Mouse (Mus musculus): ENCODE data around the gene Sfrp5.

Sfrp5 gene

DNA sequence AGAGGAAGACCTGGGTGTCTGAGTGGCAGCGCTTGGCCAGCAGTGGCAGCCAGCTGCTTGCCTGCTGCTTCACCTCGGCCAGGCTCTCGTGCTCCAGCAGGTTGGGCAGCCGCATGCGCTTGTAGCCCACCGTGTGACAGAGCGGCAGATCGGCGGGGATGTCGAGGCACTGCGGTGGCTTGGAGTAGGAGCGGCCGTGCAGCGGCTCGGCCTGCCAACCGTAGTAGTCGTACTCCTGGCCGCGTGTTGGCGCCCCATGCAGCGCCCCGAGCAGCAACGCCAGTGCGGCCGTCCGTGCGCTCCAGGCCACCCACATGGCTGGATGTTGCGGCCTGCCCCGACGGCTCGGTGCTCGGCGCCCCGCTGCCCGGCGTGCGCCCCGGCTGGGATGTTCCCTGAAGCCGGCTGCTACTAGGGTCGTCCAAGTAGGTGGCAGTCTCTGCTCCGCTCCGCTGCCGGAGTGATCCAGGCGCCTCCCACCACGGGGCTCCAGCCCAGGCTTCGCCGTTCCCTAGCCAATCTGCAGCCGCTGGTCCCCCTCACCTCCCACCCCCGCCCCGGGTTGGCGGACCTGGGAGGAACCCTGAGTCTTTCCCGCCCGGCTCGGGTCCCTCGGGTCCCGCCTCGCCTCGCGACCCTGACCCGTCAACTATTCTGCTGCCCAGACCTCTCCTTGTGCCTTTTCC lies at the start of gene Sfrp5:
Gene Sfrp5, minus strand, starts transcription at position 557 of the 686 bp plus-strand sequence.
- no peak for DNase-seq (ENCODE audit: extremely low read depth, low read depth)

DNA sequence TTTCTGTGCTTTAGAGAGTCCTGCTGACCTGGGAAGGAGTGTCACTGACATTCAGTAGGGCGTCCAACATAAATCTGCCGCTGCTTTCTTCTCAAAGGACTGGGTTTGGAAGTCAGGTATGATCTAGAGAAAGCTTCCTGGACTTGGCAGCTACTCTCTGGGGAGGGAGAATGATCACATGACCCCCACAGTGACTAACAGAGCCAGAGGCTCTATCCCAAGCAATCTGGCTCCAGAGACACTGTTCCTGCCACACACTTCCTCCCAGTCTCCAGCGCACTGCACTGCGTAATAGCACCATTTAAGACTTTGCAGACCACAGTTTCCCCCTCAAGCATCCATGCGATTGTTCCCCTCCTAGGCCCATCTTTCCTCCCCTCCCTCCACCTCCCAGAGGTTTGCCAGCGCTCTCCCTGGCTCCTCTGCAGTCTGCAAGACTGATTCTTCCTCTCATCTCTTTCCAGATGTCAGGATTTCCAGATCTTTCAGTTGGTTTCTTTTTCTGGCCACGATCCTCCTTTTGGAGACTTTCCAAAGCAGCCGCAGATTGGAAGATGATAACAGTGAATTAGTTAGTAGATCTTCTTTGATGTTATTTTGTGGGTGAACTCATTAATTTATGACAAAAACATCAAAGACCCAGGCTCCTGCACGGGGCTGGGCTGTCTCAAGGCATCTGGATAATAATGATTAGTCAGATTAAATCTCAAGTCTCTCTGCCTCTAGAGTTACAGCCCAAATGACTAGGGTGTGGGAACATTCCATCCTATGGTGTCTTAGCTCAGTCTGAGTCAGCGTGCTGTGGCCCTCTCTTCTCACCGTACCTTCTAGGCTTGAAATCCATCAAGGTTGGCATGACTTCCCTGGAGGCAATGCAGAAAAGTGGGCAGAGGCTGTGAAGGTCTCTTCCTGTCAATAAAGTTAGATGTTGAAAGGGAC lies 48.2 kb upstream of the Sfrp5 start:
- DNase-seq (ENCODE audit: extremely low read depth, low read depth) = no peak

DNA sequence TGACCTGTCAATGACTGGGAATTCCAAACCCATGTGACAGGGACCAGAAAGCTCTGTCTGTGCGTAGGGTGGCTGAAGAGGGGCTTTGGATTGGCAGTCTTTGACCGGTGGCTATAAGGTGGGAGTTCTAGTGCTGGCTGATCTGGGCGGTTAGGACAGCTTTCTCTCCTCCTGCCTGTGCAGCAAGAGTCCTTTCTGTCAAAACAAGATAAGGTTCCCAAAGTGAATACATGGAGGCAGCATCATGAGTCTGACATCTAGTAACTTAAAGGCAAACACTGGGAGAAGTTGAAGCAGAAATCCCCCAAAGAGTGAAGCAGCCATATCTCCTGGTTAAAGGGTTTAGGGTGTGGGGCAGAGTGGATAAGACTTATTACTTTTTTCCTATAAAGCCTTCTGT lies 45.5 kb upstream of the Sfrp5 start, which contains the start of gene Golga7b:
Gene Golga7b, plus strand, starts transcription at position 56 of the 400 bp plus-strand sequence.
- peak; percentile 94 for DNase-seq (ENCODE audit: extremely low read depth, low read depth)

DNA sequence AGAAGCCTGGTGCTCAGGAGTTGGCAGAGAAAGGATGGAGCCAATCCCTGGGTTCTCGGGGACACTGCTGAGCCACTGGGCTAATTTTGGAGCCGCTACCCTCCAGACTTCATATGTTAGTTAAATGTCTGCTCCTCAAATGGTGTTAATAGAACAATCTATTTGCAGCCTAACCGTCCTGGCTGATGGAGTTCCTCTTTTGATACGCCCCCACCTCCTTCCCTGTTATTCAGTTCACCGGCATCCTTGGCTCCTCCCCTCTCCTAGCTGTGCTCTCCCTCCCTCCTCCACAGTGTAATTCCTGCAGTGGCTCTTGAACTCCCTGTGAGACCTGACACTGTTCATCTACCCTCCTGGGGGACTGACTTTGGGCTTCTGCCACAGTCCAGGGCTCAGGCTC lies 44.6 kb upstream of the Sfrp5 start:
- peak; percentile 89 for DNase-seq (ENCODE audit: extremely low read depth, low read depth)

DNA sequence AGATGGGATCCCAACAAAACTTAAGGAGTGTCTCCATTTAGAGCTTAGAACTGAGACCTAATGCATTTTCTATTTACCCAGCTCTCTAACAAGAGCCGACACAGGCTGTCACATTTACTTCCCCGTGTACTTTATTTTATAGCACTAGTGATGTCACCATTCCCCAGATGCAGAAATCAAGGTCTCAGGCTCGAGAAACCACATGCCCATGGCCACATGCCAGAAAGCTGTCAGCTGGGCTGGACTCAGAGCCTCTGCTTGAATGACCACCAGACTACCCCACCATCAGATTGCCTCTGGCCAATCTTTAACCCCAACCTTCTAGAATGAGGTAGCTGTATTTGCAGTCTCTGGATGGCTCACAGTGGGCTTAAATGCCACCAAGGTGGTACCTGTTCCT lies 41.3 kb upstream of the Sfrp5 start:
- DNase-seq (ENCODE audit: extremely low read depth, low read depth) = no peak

DNA sequence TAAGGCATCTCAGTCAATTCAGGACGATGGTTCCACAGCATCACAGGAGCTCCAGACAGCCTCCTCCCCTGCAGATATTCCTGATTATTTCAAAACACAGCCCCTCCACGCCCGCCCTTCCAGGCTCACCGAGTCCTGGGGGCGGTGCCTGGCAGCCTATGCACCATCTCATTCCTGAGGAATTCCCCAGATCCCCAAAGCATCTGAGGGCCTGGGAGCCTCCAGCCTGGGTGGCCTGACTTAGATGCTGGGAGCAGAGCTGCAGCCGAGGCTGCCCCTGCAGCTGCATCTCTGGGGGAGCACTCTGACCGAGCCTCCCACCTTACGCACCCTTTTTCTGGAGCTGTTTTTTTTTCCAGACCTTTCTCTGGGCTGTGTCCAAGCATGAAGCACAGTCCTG lies 38.8 kb upstream of the Sfrp5 start:
- DNase-seq (ENCODE audit: extremely low read depth, low read depth) = no peak

DNA sequence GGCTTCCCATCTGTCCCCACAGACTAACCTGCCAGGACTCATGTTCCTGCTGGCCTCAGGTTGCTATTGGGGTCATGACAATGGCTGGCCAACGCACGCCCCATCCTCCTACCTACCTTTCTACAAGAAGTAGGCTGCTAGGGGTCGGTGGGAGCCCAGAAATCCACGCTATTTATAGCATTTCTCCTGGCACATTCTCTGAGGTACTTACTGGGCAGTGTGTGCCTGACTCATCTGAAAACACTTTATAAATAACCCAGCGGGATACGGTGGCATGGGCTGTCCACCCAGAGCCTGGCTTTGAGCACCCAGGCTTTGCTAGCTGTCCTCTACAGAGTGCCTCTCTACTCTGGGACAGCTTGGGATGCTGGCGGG lies 36.3 kb upstream of the Sfrp5 start:
- DNase-seq (ENCODE audit: extremely low read depth, low read depth) = no peak

DNA sequence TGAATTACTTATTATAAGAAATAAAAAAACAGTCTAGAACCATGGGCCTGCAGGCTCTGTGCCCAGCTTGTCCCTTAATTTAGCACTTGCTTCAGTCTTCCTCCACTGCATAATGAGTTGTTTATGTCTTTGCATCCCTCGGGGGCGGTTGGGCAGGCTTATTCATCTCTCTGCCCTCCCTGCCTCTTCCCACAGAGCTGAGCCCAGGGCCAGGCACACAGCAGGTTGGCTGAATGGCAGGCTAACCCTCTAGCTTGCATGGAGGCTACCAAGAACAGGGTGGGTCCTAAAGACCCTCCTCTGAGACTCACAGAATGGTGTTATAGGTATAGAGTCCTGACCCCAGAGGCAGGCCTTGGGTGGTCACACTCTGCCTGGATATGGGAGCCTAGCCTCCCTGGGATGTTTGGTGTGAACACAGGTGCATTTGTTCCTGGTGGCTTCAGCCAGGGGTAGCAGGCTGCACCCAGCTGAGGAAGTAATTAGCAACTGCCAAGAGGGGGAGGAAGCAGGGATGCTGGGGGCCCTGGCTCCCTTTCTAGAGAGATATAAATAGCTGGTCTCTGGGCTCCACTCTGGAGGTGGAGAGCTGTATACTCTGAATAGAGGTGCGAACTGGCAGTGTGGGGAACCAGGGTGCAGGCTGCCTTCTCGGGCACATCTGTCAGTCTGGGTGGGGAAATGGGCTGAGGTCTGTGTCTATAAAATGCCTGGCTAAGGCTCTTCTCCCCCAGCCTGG lies 35.7 kb upstream of the Sfrp5 start:
- no peak for DNase-seq (ENCODE audit: extremely low read depth, low read depth)

DNA sequence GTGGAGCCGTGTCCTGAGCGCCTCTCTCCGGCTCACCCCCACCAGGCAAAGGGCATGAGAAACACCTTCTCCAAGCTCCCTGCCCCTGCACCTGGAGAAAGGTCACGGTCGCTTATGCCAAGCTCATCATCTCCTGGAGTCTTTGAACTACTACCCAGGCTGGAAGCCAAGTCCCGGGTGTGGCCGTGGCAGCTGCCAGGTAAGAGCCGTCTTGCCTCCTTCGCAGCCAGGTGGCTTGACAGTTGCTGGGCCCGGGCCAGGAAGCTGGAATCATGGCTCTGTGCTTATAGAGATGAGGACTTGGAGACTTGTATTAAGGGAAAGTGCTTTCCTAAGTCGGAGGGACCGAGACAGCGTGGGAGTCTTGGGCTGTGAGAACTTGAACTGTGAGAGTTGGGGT lies 28.9 kb upstream of the Sfrp5 start:
- DNase-seq (ENCODE audit: extremely low read depth, low read depth) = no peak

DNA sequence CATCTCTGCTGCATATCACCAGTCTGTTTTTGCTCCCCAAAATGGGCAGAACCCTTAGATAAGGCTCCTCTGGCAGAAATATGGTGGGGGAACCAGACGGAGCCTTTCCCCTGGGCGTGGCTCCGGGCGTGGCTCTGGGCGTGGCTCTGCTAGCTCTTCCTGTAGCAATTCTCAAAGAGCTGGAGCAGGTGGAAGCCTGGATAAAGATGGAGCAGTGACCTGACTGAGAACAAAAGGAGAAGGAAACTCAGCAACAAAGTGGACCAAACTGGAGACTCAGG lies 28.2 kb upstream of the Sfrp5 start:
- peak; percentile 91 for DNase-seq (ENCODE audit: extremely low read depth, low read depth)

DNA sequence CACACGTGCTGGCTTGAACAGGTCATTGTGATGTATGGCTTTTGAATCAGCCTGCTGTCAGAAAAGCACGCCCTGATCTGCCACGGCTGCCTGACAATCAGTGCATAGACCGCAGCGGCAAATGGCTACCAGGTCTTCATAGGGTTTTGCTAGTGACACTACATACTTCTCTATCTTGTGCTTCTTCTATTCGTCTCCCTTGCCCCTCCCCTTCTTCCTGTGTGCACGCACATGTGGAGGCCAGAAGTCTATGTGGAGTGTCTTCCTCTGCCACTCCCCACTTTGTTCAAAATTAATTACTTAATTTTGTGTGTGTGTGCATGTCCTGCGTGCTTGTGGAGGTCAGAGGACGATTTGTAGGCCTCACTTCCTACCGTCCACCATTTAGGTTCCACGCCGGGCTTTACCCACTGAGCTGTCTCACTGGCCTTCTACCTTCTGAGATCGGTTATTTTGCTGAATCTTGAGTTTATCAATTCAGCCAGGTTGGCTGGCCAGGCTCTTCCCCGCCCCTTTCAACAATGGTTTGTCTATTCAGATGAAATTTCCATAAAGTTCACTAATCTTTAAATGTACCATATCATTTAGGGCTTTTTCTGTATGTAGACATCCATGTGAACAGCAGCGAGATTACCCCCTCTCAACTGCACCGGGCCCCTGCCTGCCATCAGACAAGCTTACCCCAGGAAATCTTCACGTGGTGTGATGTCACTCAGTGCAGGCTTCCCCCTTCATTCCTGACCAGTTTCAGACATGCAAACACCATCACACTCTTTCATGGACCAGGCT lies 27.6 kb upstream of the Sfrp5 start:
- DNase-seq (ENCODE audit: extremely low read depth, low read depth) = peak; percentile 79

DNA sequence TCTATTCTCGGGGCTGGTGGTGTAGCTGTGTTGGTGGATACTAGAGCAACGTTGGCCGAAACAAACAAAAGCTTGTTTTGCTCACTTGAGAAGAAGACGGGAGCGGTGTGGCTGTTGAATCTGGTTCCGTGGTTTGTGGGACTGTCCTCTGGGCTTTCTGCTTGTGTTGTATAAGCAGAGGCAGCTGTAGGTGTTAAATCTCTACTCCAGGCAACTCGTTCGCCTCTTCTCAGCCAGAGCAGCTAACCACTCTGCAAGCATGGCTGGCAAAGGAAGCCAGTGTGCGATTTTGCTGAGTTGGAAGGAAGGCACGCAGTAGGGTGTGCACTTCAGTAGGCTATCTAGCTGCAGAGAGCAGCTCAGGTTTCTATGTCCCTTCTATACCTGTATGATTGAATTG lies 24.4 kb upstream of the Sfrp5 start:
- DNase-seq (ENCODE audit: extremely low read depth, low read depth) = no peak

DNA sequence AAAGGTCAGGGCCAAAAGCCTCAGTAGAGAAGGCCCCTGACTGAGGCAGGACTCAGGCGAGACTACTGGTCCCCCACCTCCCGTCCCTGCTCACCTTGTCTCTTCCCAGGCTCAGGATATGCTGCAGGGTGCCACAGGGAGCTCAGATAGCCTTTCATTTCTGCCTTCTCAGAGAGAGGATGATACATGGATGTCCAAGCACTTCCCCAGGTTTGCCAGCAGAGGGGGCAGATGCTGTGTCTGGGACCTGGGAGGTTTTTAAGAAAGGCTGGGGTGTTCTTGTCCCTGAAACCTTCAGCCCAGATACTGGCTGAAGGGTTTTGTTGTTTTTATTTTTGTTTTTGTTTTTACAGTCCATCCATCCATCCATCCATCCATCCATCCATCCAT lies 15.3 kb upstream of the Sfrp5 start:
- peak; percentile 34 for DNase-seq (ENCODE audit: extremely low read depth, low read depth)

DNA sequence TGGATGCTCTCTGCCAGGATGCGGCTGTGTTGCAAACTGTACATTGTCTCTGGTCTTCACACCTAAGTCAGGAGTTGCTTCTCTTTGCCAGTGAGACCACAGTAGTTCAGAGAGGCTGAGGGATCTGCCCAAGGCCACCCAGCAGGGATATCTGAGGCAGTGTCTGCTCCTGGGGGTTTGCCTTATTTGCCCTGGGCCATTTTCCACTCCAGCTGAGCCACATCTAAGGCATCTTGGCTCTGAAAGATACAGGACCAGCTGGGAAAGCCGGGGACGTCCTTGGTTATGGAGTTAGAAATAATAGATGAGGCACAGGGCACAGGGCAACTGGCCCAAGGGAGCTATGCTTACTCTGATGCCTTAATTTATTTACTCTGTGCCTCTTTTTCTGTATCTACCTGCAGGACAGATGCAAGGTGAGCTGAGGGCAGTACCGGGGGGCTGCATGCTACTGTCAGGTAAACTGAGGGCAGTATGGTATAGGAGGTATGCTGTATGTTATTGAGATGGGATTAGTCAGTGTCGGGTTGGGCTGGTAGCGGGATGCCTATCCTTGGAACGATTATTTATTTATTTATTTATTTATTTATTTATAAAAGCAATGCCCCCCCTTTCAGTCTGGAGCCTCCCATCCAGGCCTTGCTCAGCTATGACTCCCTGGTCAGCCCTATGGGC lies 14.8 kb upstream of the Sfrp5 start:
- no peak for DNase-seq (ENCODE audit: extremely low read depth, low read depth)

DNA sequence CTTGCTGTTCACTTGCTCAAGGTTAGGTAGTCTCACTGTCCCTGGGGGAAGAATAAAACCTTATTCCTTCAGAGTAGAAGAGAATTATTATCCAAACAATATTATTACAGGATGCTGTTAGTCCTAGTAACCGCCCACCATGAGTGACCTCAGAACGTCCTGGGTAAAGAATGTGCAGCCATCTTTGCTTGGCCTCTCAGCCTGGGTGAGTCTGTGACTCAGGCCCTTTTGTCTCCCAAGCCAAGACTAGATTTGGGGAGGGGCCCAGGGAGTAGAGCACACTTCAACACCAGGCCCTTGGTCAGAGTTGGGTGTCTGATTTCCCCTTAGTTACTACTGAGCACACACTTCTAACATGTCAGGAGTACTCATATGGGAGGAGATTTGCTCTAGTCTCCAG lies 12.5 kb upstream of the Sfrp5 start:
- no peak for DNase-seq (ENCODE audit: extremely low read depth, low read depth)

DNA sequence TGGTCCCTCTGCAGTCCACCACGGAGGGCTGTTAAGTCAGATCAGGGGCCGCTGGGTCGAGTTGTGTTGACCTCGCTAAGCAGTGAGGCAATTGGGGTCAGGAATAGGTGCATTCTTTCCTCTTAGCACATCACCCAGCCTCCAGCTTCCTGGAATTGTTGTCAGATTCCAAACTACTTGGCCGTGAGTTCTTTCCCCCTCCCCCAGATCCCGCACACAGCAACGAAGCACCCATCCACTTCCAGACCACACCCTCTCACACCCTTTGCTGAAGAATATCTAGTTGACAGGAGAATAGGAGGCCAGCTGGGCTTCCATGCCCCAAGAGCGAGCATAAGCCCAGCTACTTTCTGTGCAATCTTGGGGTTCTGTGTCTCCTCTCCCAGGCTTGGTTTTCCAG lies 9.9 kb upstream of the Sfrp5 start:
- no peak for DNase-seq (ENCODE audit: extremely low read depth, low read depth)

DNA sequence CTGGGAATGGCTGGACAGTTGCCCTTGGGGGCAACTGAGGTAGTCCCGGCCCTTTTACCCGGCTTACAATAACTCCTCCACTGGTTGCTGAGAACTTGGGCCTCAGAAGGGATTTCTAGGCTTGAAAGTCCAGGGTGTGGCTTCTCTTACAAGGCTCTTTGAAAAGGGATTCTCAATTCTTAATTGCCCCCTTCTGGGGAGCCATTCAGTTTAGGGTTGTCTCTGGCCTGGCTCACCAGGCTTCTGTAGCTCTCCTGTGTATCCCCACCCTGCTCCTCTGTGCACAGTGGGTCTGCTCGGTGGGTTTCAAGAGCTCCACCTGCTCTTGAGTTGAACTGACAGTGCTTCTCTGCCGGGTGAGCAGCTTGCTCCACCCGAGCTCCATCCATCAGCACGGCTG lies 7.9 kb upstream of the Sfrp5 start:
- no peak for DNase-seq (ENCODE audit: extremely low read depth, low read depth)

DNA sequence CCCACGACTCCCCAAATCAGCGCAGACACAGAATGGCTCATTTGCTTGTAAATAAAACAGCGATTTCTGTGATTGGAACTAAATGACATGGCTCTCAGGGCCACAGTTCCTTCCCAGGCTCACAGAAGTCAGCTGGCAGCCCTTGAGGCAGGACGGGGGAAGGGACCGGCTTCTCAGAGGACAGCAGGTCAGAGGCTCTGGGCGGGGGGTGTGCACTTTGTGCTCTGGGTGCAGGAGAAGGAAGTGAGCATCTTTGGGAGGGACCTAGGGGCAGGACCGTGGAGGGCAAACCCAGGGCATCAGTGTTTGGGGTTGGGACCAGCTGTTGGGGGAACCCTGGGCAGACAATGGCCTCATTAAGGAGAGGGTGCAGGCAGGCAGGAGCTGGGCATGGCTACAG lies 7.4 kb upstream of the Sfrp5 start:
- no peak for DNase-seq (ENCODE audit: extremely low read depth, low read depth)

DNA sequence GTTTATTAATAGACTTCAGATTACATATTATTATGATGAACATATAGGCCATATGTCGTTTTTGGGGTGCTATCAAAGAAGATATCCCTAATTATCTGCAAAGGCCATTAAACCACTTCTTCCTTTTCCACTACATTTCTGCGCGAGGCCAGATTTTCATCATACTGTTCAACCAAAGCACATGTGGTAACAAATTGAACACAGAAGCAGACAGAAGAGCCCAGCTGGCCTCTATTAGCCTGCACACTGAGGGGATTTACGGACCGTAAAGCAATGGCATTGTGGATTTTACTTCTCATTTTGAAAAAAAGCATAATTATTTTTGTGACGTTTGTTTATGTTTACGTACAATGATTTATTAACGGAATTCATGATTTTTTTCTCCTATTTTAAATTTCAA lies 3.1 kb upstream of the Sfrp5 start:
- DNase-seq (ENCODE audit: extremely low read depth, low read depth) = no peak

DNA sequence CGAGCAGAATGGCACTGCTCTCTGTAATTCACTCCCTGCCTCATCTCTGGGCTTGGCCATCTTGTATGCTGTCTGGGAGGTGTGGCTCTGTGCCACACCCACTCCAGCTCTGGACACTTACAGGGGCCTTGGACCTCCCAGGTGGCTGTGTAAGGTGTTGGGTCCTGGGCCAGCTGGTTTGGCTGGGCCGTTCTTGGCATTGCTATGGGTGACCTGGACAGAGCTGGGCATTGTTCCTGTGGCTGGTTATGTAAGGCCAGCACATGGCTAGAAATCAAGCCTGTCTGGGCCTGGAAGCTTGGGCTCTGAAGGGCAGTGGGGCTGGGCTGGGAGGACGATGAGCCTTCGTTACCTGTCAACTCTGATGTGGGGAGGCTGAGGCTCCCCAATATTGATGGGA lies 2.3 kb upstream of the Sfrp5 start:
- no peak for DNase-seq (ENCODE audit: extremely low read depth, low read depth)

DNA sequence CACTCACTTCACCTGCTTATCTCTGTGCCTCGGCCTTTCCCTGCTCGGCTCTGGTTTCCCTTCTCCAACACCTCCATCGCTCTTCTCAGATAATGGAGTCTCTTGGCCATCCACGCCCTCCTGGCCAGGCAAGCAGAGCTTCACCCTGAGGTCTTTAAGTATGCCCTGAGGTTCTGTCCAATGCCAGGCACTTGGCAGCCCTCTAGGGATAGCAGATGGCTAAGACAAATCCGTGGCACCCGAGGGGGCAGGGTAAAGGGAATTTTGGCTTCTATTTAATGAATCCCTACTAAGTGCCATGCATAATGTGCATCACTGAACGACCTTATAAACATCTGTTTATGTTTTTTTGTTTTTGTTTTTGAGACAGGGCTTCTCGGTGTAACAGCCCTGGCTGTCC lies 415 bp upstream of the Sfrp5 start:
- peak; percentile 44 for DNase-seq (ENCODE audit: extremely low read depth, low read depth)
